Mouse (Mus musculus): Measurements from ENCODE around the gene Sgtb.

The Sgtb gene

DNA sequence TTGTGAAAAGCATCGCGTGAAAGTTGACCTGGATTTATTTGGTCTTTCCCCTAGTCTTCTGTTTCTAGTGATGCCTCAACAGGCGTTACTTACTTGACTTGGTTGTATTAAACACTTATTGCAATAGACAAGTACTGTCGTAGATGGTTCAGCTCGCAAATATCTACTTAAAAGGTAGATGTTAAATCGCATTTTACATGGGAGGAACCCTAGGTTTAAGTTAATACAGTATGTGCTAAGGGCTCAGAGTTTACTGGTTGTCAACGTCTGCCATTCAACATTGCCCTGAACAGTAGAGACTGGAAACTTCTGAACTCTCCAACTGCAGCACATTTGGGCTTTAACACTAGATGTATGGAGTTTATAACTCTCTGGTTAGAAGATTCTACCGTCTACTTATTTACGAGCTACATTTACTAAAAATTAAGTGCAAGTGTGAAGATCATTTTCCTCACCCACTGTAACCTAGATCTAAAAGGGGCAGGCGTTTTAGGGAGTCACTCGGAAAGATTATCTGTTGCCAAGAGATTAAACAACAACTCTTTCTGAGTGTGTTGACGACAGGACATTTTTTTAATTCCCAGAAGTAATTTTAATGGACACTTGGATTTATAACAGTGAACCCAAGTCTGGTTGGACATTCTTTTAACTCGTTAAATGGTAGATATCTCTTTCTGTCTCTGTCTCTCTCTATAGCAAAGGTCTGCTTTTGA is 69.8 kb downstream of the Sgtb start:
- DNase-seq = no peak

GRCm38 (mm10) chr13:104187357-104187756 is 77.8 kb downstream of the Sgtb start:
- no peak for DNase-seq
